ENCODE assay signal across 11 mouse cellular contexts in the genomic region with DNA sequence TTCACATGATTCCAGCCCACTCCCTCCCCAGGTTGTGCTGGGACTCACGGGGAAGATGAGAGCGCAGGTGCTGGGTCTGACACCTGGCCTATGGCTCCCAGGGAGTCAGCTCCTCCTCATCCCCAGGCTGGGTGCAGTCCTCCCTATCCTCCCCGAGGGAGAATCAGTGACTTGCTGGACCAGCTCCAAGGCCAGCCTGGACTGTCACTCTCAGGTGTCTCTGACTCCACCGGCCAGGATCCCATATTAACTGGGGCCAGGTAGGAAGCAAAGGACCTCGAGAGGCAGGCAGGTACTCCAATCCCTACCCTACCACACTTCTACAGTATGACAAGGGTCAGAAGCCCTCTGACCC. TPM values are rescaled to one million over a fixed set of nuclear protein-coding genes. Genes with fewer than 3 reads are reported as not detected.
A peak's percentile ranks its signal among the peaks of the same experiment; 100 is the strongest.
DNase-seq lines count a peak whose midpoint lies in the region; ATAC-seq and TF ChIP-seq lines count a peak whose summit lies in the region.
"Had no signal": no experiment of that assay in that cellular context is flagged by ENCODE, and none has a peak within 500 bp of the region (broad histone marks: within the 10 kb centered on the region; RNA-seq: fewer than 3 reads in every experiment).

No protein-coding gene starts in this region.

- no peaks in the 10 kb centered on the region for H3K9me3 ChIP-seq in forebrain, postnatal 0 days (ENCODE audit: low read length)
- no peaks in the 10 kb centered on the region for H3K9me3 ChIP-seq in midbrain, embryonic 14.5 days (ENCODE audit: control insufficient read depth, low read length)

- H3K4me1 ChIP-seq in cortical plate, adult 2 months (ENCODE audit: control insufficient read depth, insufficient read depth, low read length), result peaks cover 10% of the 10 kb centered on the region
- peaks cover 24% of the 10 kb centered on the region for H3K4me1 ChIP-seq in forebrain, postnatal 0 days (ENCODE audit: insufficient read depth)
- peaks cover 25% of the 10 kb centered on the region for H3K4me1 ChIP-seq in midbrain, embryonic 14.5 days (ENCODE audit: control insufficient read depth, insufficient read depth, low read length)

- intact Hi-C loops in gastrocnemius, adult 2 months (cut with DNase I), result loop anchor here (5.0 kb wide), 2 partner anchors 94 to 204 kb away; partner anchors contain the start of gene Myo18a

- peak overlapping the region; percentile 35 for H3K4me2 ChIP-seq in forebrain, postnatal 0 days (ENCODE audit: low read depth)
- no peak overlapping the region for H3K4me2 ChIP-seq in midbrain, embryonic 14.5 days (ENCODE audit: low read length)

- TF ChIP-seq POLR2A in cortical plate, adult 2 months (IDR thresholded peaks at IDR 0.05; ENCODE audit: extremely low read depth, insufficient read depth, low read length), result no peak

- H3K36me3 ChIP-seq in forebrain, postnatal 0 days (ENCODE audit: insufficient read depth), result peaks cover 20% of the 10 kb centered on the region
- H3K36me3 ChIP-seq in midbrain, embryonic 14.5 days (ENCODE audit: control insufficient read depth, insufficient read depth, low read length), result peaks cover 19% of the 10 kb centered on the region; the same call in 1 of the 2 replicates

- peak overlapping the region; percentile 14; the same call in 1 of the 2 replicates for H3K9ac ChIP-seq in forebrain, postnatal 0 days
- H3K9ac ChIP-seq in midbrain, embryonic 14.5 days (replicated peaks; ENCODE audit: low read length), result no peak overlapping the region
- H3K9ac ChIP-seq: liver, embryonic 14.5 days had no signal

- H3K4me3 ChIP-seq in cortical plate, adult 2 months (ENCODE audit: insufficient read depth, low read length), result no peak overlapping the region
- H3K4me3 ChIP-seq in forebrain, postnatal 0 days (ENCODE audit: low read depth, low read length), result no peak overlapping the region
- H3K4me3 ChIP-seq in midbrain, embryonic 14.5 days (replicated peaks; ENCODE audit: low read depth, low read length), result no peak overlapping the region
- H3K4me3 ChIP-seq in gastrocnemius, adult 2 months, result no peak overlapping the region

- H3K27me3 ChIP-seq in forebrain, postnatal 0 days (ENCODE audit: insufficient read depth, low read length), result no peaks in the 10 kb centered on the region
- no peaks in the 10 kb centered on the region for H3K27me3 ChIP-seq in midbrain, embryonic 14.5 days (ENCODE audit: control insufficient read depth, insufficient read depth, low read length)

- peak; percentile 78 to 80 for DNase-seq in cerebellum, postnatal 10 days
- no peak for DNase-seq in cerebellum, adult 11 months
- DNase-seq in forebrain, postnatal 0 days, result no peak
- DNase-seq in midbrain, embryonic 14.5 days, result no peak
- no peak for DNase-seq in thymus, postnatal 25 days
- DNase-seq in MN1 (ENCODE audit: low spot score), result no peak
- no peak for DNase-seq in gastrocnemius, adult 2 months
- DNase-seq: adrenal gland, postnatal 14 days had no signal

- ATAC-seq in forebrain, postnatal 0 days, result no peak
- peak; percentile 24; the same call in 1 of the 2 replicates for ATAC-seq in midbrain, embryonic 14.5 days (ENCODE audit: low FRiP score, low TSS enrichment)

- 28% methylated on average over 5 of the region's 5 CpGs for WGBS in forebrain, postnatal 0 days
- 42% methylated on average over 5 of the region's 5 CpGs for WGBS in midbrain, embryonic 14.5 days

- TF ChIP-seq CTCF in cortical plate, adult 2 months (IDR thresholded peaks at IDR 0.05; ENCODE audit: extremely low read depth, insufficient read depth, low read length), result no peak
- no peak for TF ChIP-seq CTCF in forebrain, postnatal 0 days (IDR thresholded peaks at IDR 0.05; ENCODE audit: low read depth)
- TF ChIP-seq CTCF in gastrocnemius, adult 2 months (IDR thresholded peaks at IDR 0.05), result no peak

- peak overlapping the region; percentile 72 for H3K27ac ChIP-seq in cortical plate, adult 2 months (ENCODE audit: insufficient read depth, low read length)
- peak overlapping the region; percentile 91 for H3K27ac ChIP-seq in forebrain, postnatal 0 days (ENCODE audit: low read depth, low read length)
- peak overlapping the region; percentile 67 for H3K27ac ChIP-seq in midbrain, embryonic 14.5 days (replicated peaks; ENCODE audit: low read depth, low read length)
- H3K27ac ChIP-seq in gastrocnemius, adult 2 months, result no peak overlapping the region
- H3K27ac ChIP-seq: liver, embryonic 14.5 days had no signal

RNA-seq across cellular contexts. Expression of gene Phf12, which starts 16.5 kb away (rescaled TPM):
- 37.7 and 43.2 TPM in 2 replicates for polyA plus RNA-seq in cortical plate, adult 2 months (2012; rRNA removed)
- 35.9 and 49.3 TPM in 2 replicates for total RNA-seq in forebrain, postnatal 0 days (2014; rRNA removed)
- 6.2 and 9.1 TPM in 2 replicates for polyA plus RNA-seq in forebrain, postnatal 0 days (2015; fragmentation: Nextera tagmentation; extraction: Ambion mirVana)
- polyA plus RNA-seq in midbrain, embryonic 14.5 days (2014; fragmentation: Nextera tagmentation; extraction: Ambion mirVana), result 18.5 and 20.3 TPM in 2 replicates
- total RNA-seq in gastrocnemius, adult 2 months (2021), result 10 to 100 TPM; 15.0 to 15.8 TPM

RNA-seq across cellular contexts. Expression of gene Sez6, which starts 35.4 kb away (rescaled TPM):
- polyA plus RNA-seq in cortical plate, adult 2 months (2012; rRNA removed), result 97.4 and 109 TPM in 2 replicates
- 150 and 194 TPM in 2 replicates for total RNA-seq in forebrain, postnatal 0 days (2014; rRNA removed)
- polyA plus RNA-seq in forebrain, postnatal 0 days (2015; fragmentation: Nextera tagmentation; extraction: Ambion mirVana), result 183 and 214 TPM in 2 replicates
- 121 and 124 TPM in 2 replicates for polyA plus RNA-seq in midbrain, embryonic 14.5 days (2014; fragmentation: Nextera tagmentation; extraction: Ambion mirVana)
- total RNA-seq in gastrocnemius, adult 2 months (2021), result under 1 TPM in 1 of 2 experiments, not detected in 1; 0.25 TPM
- total RNA-seq: monocyte, adult 5-6 weeks had no signal

Comparison
In these comparisons a context has a peak if more than half of its experiments do, and no peak if none do; other contexts are left out.
1. DNase-seq: peak in cerebellum, postnatal 10 days (2 of 2); none in cerebellum, adult 11 months (single experiment), forebrain, postnatal 0 days (single experiment), midbrain, embryonic 14.5 days (single experiment), thymus, postnatal 25 days (single experiment), MN1 (single experiment) and gastrocnemius, adult 2 months (single experiment).